12 mouse cellular contexts compared by ENCODE assay signal in genomic region chr6:56076378-56076805, GRCm38 (mm10). TPM values are rescaled to one million over a fixed set of nuclear protein-coding genes. Genes with fewer than 3 reads are reported as not detected.
DNase-seq lines count a peak whose midpoint lies in the region; ATAC-seq lines count a peak whose summit lies in the region.
"Had no signal": no experiment of that assay in that cellular context is flagged by ENCODE, and none has a peak within 500 bp of the region (broad histone marks: within the 10 kb centered on the region; RNA-seq: fewer than 3 reads in every experiment).

No protein-coding gene starts in this region.

- no peak for DNase-seq in forebrain, embryonic 10.5 days (ENCODE audit: extremely low spot score, low spot score)
- peak; percentile 4 to 48 for DNase-seq in layer of hippocampus, adult 18-20 months (ENCODE audit: low spot score in 2 of 2)
- DNase-seq in layer of hippocampus, adult 9-10 months (ENCODE audit: low spot score): no peak
- peak; percentile 65 for DNase-seq in skeletal muscle tissue, adult 2 months (ENCODE audit: low read depth, low spot score)
- DNase-seq in spleen, postnatal 10 days (ENCODE audit: low spot score in 2 of 2): no peak
- DNase-seq in urinary bladder, adult 18-20 months (ENCODE audit: low spot score in 2 of 2): no peak
- DNase-seq: liver, postnatal 0 days had no signal

- H3K27me3 ChIP-seq in forebrain, embryonic 13.5 days: no peaks in the 10 kb centered on the region
- H3K27me3 ChIP-seq in forebrain, embryonic 10.5 days (ENCODE audit: poor library complexity, severe bottlenecking): no peaks in the 10 kb centered on the region
- no peaks in the 10 kb centered on the region for H3K27me3 ChIP-seq in hindbrain, embryonic 15.5 days
- H3K27me3 ChIP-seq: heart, embryonic 15.5 days had no signal

- no peak overlapping the region for H3K27ac ChIP-seq in forebrain, embryonic 13.5 days
- H3K27ac ChIP-seq in forebrain, embryonic 10.5 days: no peak overlapping the region
- H3K27ac ChIP-seq in hindbrain, embryonic 15.5 days (replicated peaks): no peak overlapping the region
- H3K27ac ChIP-seq: heart, embryonic 15.5 days had no signal

- H3K4me1 ChIP-seq in forebrain, embryonic 13.5 days: no peaks in the 10 kb centered on the region
- H3K4me1 ChIP-seq in forebrain, embryonic 10.5 days: no peaks in the 10 kb centered on the region
- no peaks in the 10 kb centered on the region for H3K4me1 ChIP-seq in hindbrain, embryonic 15.5 days (replicated peaks)
- H3K4me1 ChIP-seq: heart, embryonic 15.5 days had no signal

- 29% methylated on average over 4 of the region's 4 CpGs for WGBS in forebrain, embryonic 13.5 days
- 41% methylated on average over 4 of the region's 4 CpGs for WGBS in forebrain, embryonic 10.5 days
- 19% methylated on average over 4 of the region's 4 CpGs for WGBS in hindbrain, embryonic 15.5 days

- no peak overlapping the region for H3K4me3 ChIP-seq in forebrain, embryonic 13.5 days
- no peak overlapping the region for H3K4me3 ChIP-seq in forebrain, embryonic 10.5 days
- H3K4me3 ChIP-seq in hindbrain, embryonic 15.5 days: no peak overlapping the region
- H3K4me3 ChIP-seq: heart, embryonic 15.5 days had no signal

- H3K36me3 ChIP-seq in forebrain, embryonic 13.5 days (ENCODE audit: poor library complexity, severe bottlenecking): no peaks in the 10 kb centered on the region
- no peaks in the 10 kb centered on the region for H3K36me3 ChIP-seq in forebrain, embryonic 10.5 days (replicated peaks)
- H3K36me3 ChIP-seq in hindbrain, embryonic 15.5 days: no peaks in the 10 kb centered on the region
- H3K36me3 ChIP-seq: heart, embryonic 15.5 days had no signal

- H3K9me3 ChIP-seq in forebrain, embryonic 13.5 days (replicated peaks): no peaks in the 10 kb centered on the region
- no peaks in the 10 kb centered on the region for H3K9me3 ChIP-seq in forebrain, embryonic 10.5 days
- H3K9me3 ChIP-seq in hindbrain, embryonic 15.5 days: no peaks in the 10 kb centered on the region
- H3K9me3 ChIP-seq: heart, embryonic 15.5 days had no signal

- H3K9ac ChIP-seq in forebrain, embryonic 13.5 days: no peak overlapping the region
- no peak overlapping the region for H3K9ac ChIP-seq in hindbrain, embryonic 15.5 days
- H3K9ac ChIP-seq: heart, embryonic 15.5 days; liver, postnatal 0 days had no signal

- ATAC-seq in forebrain, embryonic 13.5 days: peak; percentile 74; the same call in 1 of the 2 replicates
- ATAC-seq in hindbrain, embryonic 15.5 days (ENCODE audit: low FRiP score, low read depth): peak; percentile 68; the same call in 1 of the 2 replicates
- ATAC-seq: liver, postnatal 0 days had no signal

- H3K4me2 ChIP-seq in forebrain, embryonic 13.5 days: no peak overlapping the region
- H3K4me2 ChIP-seq in hindbrain, embryonic 15.5 days: no peak overlapping the region
- H3K4me2 ChIP-seq: heart, embryonic 15.5 days had no signal

RNA-seq across cellular contexts. Expression of gene Ppp1r17, which starts 59.1 kb away (rescaled TPM):
- 4.1 and 5.1 TPM in 2 replicates for polyA plus RNA-seq in forebrain, embryonic 13.5 days (2015; fragmentation: Nextera tagmentation; extraction: Ambion mirVana)
- polyA plus RNA-seq in forebrain, embryonic 10.5 days (2016; fragmentation: Nextera tagmentation; extraction: Ambion mirVana): 1.5 and 1.7 TPM in 2 replicates
- under 1 TPM; 0.64 to 0.79 TPM for total RNA-seq in layer of hippocampus, adult 18-20 months (2021)
- polyA plus RNA-seq in hindbrain, embryonic 15.5 days (2015; fragmentation: Nextera tagmentation; extraction: Ambion mirVana): 2.3 and 3.7 TPM in 2 replicates
- total RNA-seq: monocyte, adult 5-6 weeks had no signal
- polyA plus RNA-seq: kidney, embryonic 14.5 days; liver, postnatal 0 days had no signal

Comparison
In these comparisons a context has a peak if more than half of its experiments do, and no peak if none do; other contexts are left out.
1. DNase-seq: peak in layer of hippocampus, adult 18-20 months (2 of 2) and skeletal muscle tissue, adult 2 months (single experiment); none in forebrain, embryonic 10.5 days (single experiment), layer of hippocampus, adult 9-10 months (single experiment), spleen, postnatal 10 days (0 of 2) and urinary bladder, adult 18-20 months (0 of 2).